Mouse (Mus musculus) E14TG2a.4 (cell line): ENCODE data around the gene Dnmt1.

Source experiments
- CTCF ChIP-seq: conservative IDR thresholded peaks from 2 replicates; pipeline ENCODE4 v1.5.1; 2014; ENCODE audit warnings: low read length
- NANOG ChIP-seq: IDR thresholded peaks from 2 replicates; pipeline ENCODE4 v1.6.1; 2014; ENCODE audit warnings: borderline replicate concordance, low read length, mixed read lengths

DNA sequence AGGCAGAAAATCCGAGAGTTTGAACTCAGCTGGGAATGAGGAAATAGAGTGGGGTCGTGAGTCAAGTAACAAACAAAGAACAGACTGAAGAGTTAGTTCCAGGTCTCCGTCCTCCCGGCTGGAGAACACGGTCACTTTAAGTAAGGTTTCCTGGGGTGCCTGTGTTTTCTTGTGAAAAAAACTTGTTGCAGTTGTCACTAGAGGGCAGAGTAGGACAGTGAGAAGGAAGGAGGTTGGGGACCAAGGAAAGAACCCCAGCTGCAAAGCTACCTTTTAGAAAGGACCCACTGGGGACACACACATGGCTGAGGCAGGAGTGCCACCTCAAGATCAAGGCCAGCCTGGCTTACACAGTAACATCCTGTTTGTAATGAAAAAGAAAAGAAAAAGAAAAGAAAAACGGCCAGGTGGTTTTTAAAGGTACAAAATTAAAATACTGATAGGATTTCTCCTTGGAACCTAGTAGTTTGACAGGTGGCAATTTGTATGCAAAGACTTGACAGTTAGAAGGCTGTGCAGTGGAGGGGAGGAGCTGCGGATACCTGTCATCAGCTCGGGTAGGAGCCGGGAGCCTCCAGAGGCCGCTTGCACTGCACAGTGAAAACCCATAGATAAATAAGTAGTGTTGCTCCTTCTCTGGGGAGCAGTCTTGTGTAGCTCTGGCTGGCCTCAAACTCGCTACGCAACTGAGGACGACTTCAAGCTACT, 58.1 kb downstream of the Dnmt1 start:
- TF ChIP-seq CTCF (peak; percentile 28), NANOG (no peak)
